Mouse (Mus musculus) forebrain, embryonic 16.5 days (tissue): Measurements from ENCODE around the gene Chka. TPM values are rescaled to one million over a fixed set of nuclear protein-coding genes. Genes with fewer than 3 reads are reported as not detected.

ENCODE experiments used
- ATAC-seq: fragments of 200-750 bp; cut with Nextera tagmentation; 2 replicates; pipeline ENCODE4 v1.8.0; 2017; ENCODE audit warnings: mild to moderate bottlenecking, moderate library complexity
- H3K27ac ChIP-seq: fragments of 300-500 bp; sonication (generic); 2 replicates; pipeline ENCODE4 v1.5.1; 2014; ENCODE audit warnings: low read length, control low read depth
- H3K27me3 ChIP-seq: fragments of 300-500 bp; sonication (generic); replicated peaks from 2 replicates; pipeline ENCODE4 v1.6.1; 2014; ENCODE audit warnings: low read length; ENCODE audit not compliant: control insufficient read depth, insufficient read depth
- H3K36me3 ChIP-seq: fragments of 300-500 bp; sonication (generic); 2 replicates; pipeline ENCODE4 v1.6.1; 2014; ENCODE audit not compliant: control insufficient read depth, insufficient read depth
- H3K4me1 ChIP-seq: fragments of 300-500 bp; sonication (generic); replicated peaks from 2 replicates; pipeline ENCODE4 v1.6.1; 2014; ENCODE audit warnings: low read length; ENCODE audit not compliant: control insufficient read depth, insufficient read depth
- H3K4me2 ChIP-seq: fragments of 300-500 bp; sonication (generic); 2 replicates; pipeline ENCODE4 v1.6.1; 2014; ENCODE audit warnings: mild to moderate bottlenecking, low read length, control low read depth
- H3K4me3 ChIP-seq: fragments of 300-500 bp; sonication (generic); replicated peaks from 2 replicates; pipeline ENCODE4 v1.5.1; 2014; ENCODE audit warnings: mild to moderate bottlenecking, low read length, control low read depth
- H3K9ac ChIP-seq: fragments of 300-500 bp; sonication (generic); replicated peaks from 2 replicates; pipeline ENCODE4 v1.6.1; 2014; ENCODE audit warnings: low read depth, low read length, control low read depth
- H3K9me3 ChIP-seq: fragments of 300-500 bp; sonication (generic); 2 replicates; pipeline ENCODE4 v1.6.1; 2016; ENCODE audit warnings: low read length; ENCODE audit not compliant: control insufficient read depth
- WGBS: fragments of 180-500 bp; shearing (Covaris S2); extraction: QIAGEN DNeasy Blood & Tissue Kit; methylation state at CpG from one replicate; pipeline ENCODE4 v1.1.7; 2014; 5-methylcytosine and 5-hydroxymethylcytosine counted together
- polyA plus RNA-seq: library from polyadenylated mRNA; unstranded; fragments of >200 nt; fragmentation: Nextera tagmentation; extraction: Ambion mirVana; gene quantifications from 2 replicates; pipeline ENCODE4 v1.2.1, GENCODE M21; 2015

Gene Chka
- polyA plus RNA-seq, 1 experiment from 2014 or later = 66.7 TPM

GRCm38 (mm10) chr19:3831716-3832115, 19.9 kb upstream of the Chka start:
- no peaks in the 10 kb centered on the region for H3K27me3 ChIP-seq
- no peaks in the 10 kb centered on the region for H3K36me3 ChIP-seq
- no peak overlapping the region for H3K4me2 ChIP-seq
- H3K4me3 ChIP-seq = no peak overlapping the region
- ATAC-seq = no peak
- no peak overlapping the region for H3K27ac ChIP-seq
- no peaks in the 10 kb centered on the region for H3K9me3 ChIP-seq
- WGBS = 75% methylated on average over 8 of the region's 8 CpGs
- H3K9ac ChIP-seq = no peak overlapping the region
- no peaks in the 10 kb centered on the region for H3K4me1 ChIP-seq

DNA sequence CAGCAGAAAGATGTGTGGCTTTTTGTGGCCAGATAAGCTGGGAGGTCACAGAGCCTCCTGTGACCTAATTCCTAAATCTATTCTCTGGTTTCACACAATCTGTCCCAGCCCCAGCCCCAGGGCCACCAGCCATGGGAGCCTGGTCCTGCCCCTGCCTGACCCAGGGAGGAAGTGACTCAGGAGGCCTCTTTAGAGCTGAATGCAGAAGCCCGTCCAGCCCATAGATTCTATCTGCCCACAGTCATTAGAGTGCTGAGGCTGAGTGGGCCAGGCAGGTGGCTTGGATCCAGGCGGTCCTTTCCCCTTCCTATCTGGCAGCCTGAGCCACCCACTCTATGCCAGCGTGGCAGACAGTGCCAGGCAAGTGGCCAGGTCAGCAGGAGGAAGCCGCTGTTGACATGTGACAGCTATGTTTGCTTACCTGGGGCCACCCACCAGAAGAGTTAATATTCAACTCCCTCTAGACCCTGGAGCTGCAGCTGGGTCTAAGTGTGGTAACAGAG, 18.7 kb upstream of the Chka start:
- 62% methylated on average over 4 of the region's 4 CpGs for WGBS
- H3K4me2 ChIP-seq = no peak overlapping the region
- no peak overlapping the region for H3K27ac ChIP-seq
- no peaks in the 10 kb centered on the region for H3K36me3 ChIP-seq
- no peaks in the 10 kb centered on the region for H3K9me3 ChIP-seq
- H3K4me1 ChIP-seq = no peaks in the 10 kb centered on the region
- H3K4me3 ChIP-seq = no peak overlapping the region
- H3K9ac ChIP-seq = no peak overlapping the region
- ATAC-seq = no peak
- no peaks in the 10 kb centered on the region for H3K27me3 ChIP-seq

DNA sequence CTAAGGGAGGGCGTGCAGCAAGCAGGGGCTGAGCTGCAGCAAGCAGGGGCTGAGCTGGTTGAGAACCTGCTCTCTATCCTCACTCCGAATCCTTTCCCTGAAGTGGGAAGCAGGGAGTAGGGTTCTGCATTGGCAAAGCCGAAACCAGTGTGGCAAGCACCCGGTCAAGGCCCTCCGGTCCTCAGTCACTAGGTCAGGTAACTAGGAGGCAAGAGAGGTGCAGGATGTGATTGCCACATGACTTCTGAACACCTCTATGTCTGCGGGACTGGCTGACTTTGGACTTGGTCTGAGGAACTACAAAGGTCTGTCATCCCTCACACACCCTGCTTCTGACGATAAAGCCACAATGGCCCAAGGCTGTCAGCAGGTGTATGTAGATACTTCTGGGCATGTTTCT, 17.3 kb upstream of the Chka start:
- no peak overlapping the region for H3K4me3 ChIP-seq
- no peaks in the 10 kb centered on the region for H3K9me3 ChIP-seq
- 85% methylated on average over 7 of the region's 7 CpGs for WGBS
- no peak overlapping the region for H3K4me2 ChIP-seq
- H3K27ac ChIP-seq = no peak overlapping the region
- H3K9ac ChIP-seq = no peak overlapping the region
- H3K36me3 ChIP-seq = no peaks in the 10 kb centered on the region
- H3K27me3 ChIP-seq = no peaks in the 10 kb centered on the region
- H3K4me1 ChIP-seq = no peaks in the 10 kb centered on the region
- ATAC-seq = no peak

GRCm38 (mm10) chr19:3836791-3837190, 14.8 kb upstream of the Chka start:
- Histone ChIP-seq H3K4me1 (no peaks in the 10 kb centered on the region; the same call in 1 of the 2 replicates), H3K4me3 (no peak overlapping the region), H3K27me3 (no peaks in the 10 kb centered on the region), H3K9ac (no peak overlapping the region), H3K4me2 (no peak overlapping the region), H3K36me3 (no peaks in the 10 kb centered on the region), H3K27ac (no peak overlapping the region), H3K9me3 (no peaks in the 10 kb centered on the region)
- ATAC-seq = no peak
- 86% methylated on average over 9 of the region's 9 CpGs for WGBS

DNA sequence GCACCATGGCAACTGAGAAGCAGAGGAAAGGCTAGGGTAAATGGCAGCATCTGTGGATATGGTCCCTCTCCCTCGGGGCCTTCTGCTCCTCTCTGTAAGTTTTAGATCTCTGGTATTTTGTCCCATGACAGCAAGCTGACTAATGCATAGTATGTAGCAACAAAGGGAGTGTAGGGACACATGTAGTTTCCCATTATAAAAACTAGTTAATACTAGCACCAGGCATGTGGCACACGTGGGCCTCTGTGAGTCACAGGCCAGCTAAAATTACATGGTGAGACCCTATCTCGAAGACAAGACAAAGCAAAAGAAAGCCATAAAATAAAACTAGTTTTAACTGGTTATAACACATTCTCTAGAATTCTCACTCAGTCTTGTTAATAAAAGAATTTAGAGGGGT, 12.6 kb upstream of the Chka start:
- no peaks in the 10 kb centered on the region for H3K27me3 ChIP-seq
- H3K4me1 ChIP-seq = no peaks in the 10 kb centered on the region; the same call in 1 of the 2 replicates
- no peak for ATAC-seq
- H3K36me3 ChIP-seq = no peaks in the 10 kb centered on the region
- H3K9me3 ChIP-seq = no peaks in the 10 kb centered on the region
- H3K4me2 ChIP-seq = no peak overlapping the region
- H3K4me3 ChIP-seq = no peak overlapping the region
- no peak overlapping the region for H3K27ac ChIP-seq
- no peak overlapping the region for H3K9ac ChIP-seq
- 83% methylated on average over 3 of the region's 3 CpGs for WGBS

- Histone ChIP-seq H3K9ac (no peak overlapping the region), H3K27ac (no peak overlapping the region), H3K4me1 (no peaks in the 10 kb centered on the region; the same call in 1 of the 2 replicates), H3K27me3 (no peaks in the 10 kb centered on the region), H3K4me2 (no peak overlapping the region), H3K36me3 (no peaks in the 10 kb centered on the region), H3K9me3 (no peaks in the 10 kb centered on the region), H3K4me3 (no peak overlapping the region)
- WGBS = 53% methylated on average over 2 of the region's 2 CpGs
- no peak for ATAC-seq
These were observed 11.9 kb upstream of the Chka start for GRCm38 (mm10) chr19:3839686-3840085.

- Histone ChIP-seq H3K27ac (no peak overlapping the region), H3K9me3 (no peaks in the 10 kb centered on the region), H3K4me2 (no peak overlapping the region), H3K9ac (no peak overlapping the region), H3K27me3 (no peaks in the 10 kb centered on the region), H3K4me1 (no peaks in the 10 kb centered on the region; the same call in 1 of the 2 replicates), H3K4me3 (no peak overlapping the region), H3K36me3 (no peaks in the 10 kb centered on the region)
- WGBS = 45% methylated on average over 5 of the region's 5 CpGs
- no peak for ATAC-seq
These were observed 11.3 kb upstream of the Chka start for GRCm38 (mm10) chr19:3840214-3840651.

- H3K4me1 ChIP-seq = no peaks in the 10 kb centered on the region; the same call in 1 of the 2 replicates
- H3K4me2 ChIP-seq = no peak overlapping the region
- H3K27me3 ChIP-seq = no peaks in the 10 kb centered on the region
- 81% methylated on average over 5 of the region's 5 CpGs for WGBS
- H3K9ac ChIP-seq = no peak overlapping the region
- no peak overlapping the region for H3K27ac ChIP-seq
- H3K36me3 ChIP-seq = no peaks in the 10 kb centered on the region
- ATAC-seq = no peak
- no peaks in the 10 kb centered on the region for H3K9me3 ChIP-seq
- no peak overlapping the region for H3K4me3 ChIP-seq
These were observed 10.9 kb upstream of the Chka start for GRCm38 (mm10) chr19:3840685-3841084.

- no peak overlapping the region for H3K4me3 ChIP-seq
- no peak for ATAC-seq
- H3K4me2 ChIP-seq = no peak overlapping the region
- no peak overlapping the region for H3K27ac ChIP-seq
- H3K4me1 ChIP-seq = no peaks in the 10 kb centered on the region; the same call in 1 of the 2 replicates
- no peaks in the 10 kb centered on the region for H3K9me3 ChIP-seq
- WGBS = 50% methylated on average over 12 of the region's 12 CpGs
- no peaks in the 10 kb centered on the region for H3K36me3 ChIP-seq
- no peaks in the 10 kb centered on the region for H3K27me3 ChIP-seq
- no peak overlapping the region for H3K9ac ChIP-seq
These were observed 9.0 kb upstream of the Chka start for GRCm38 (mm10) chr19:3842359-3843148.
